In genomic region chr16:4539521-4539920, GRCm38 (mm10) we compare ENCODE assay signal across 19 mouse cellular contexts. TPM values are rescaled to one million over a fixed set of nuclear protein-coding genes. Genes with fewer than 3 reads are reported as not detected.
DNase-seq lines count a peak whose midpoint lies in the region; ATAC-seq lines count a peak whose summit lies in the region.
"Had no signal": no experiment of that assay in that cellular context is flagged by ENCODE, and none has a peak within 500 bp of the region (broad histone marks: within the 10 kb centered on the region; RNA-seq: fewer than 3 reads in every experiment).

No protein-coding gene starts in this region.

- H3K9me3 ChIP-seq in kidney, embryonic 15.5 days (replicated peaks): no peaks in the 10 kb centered on the region; the same call in 1 of the 2 replicates
- H3K9me3 ChIP-seq: heart, embryonic 15.5 days; midbrain, embryonic 12.5 days had no signal

- H3K4me2 ChIP-seq in kidney, embryonic 15.5 days: no peak overlapping the region
- H3K4me2 ChIP-seq: heart, embryonic 15.5 days; midbrain, embryonic 12.5 days had no signal

- peaks cover 4% of the 10 kb centered on the region; the same call in 1 of the 2 replicates for H3K36me3 ChIP-seq in kidney, embryonic 15.5 days
- H3K36me3 ChIP-seq: heart, embryonic 15.5 days; midbrain, embryonic 12.5 days had no signal

- H3K9ac ChIP-seq in kidney, embryonic 15.5 days: no peak overlapping the region
- H3K9ac ChIP-seq: heart, embryonic 15.5 days; liver, embryonic 14.5 days; midbrain, embryonic 12.5 days had no signal

- ATAC-seq in kidney, embryonic 15.5 days (replicated peaks; ENCODE audit: low FRiP score): no peak
- ATAC-seq: hindbrain, embryonic 16.5 days; intestine, embryonic 16.5 days had no signal

- WGBS in kidney, embryonic 15.5 days: 78% methylated on average over 4 of the region's 4 CpGs

- H3K27ac ChIP-seq in kidney, embryonic 15.5 days: no peak overlapping the region
- H3K27ac ChIP-seq: heart, embryonic 15.5 days; liver, embryonic 14.5 days; macrophage; midbrain, embryonic 12.5 days had no signal

- no peak overlapping the region for H3K4me3 ChIP-seq in kidney, embryonic 15.5 days (replicated peaks)
- H3K4me3 ChIP-seq: heart, embryonic 15.5 days; midbrain, embryonic 12.5 days had no signal

- peaks cover 12% of the 10 kb centered on the region; the same call in 1 of the 2 replicates for H3K4me1 ChIP-seq in kidney, embryonic 15.5 days

- H3K27me3 ChIP-seq in kidney, embryonic 15.5 days: no peaks in the 10 kb centered on the region
- H3K27me3 ChIP-seq: heart, embryonic 15.5 days; midbrain, embryonic 12.5 days had no signal

- DNase-seq in adrenal gland, postnatal 10 days: peak; percentile 45
- no peak for DNase-seq in adrenal gland, adult 18-20 months (ENCODE audit: low spot score in 2 of 2)
- DNase-seq in heart, adult 11 months: peak; percentile 82
- no peak for DNase-seq in heart, adult 9 months (ENCODE audit: low spot score in 2 of 2)
- DNase-seq in 3134 (ENCODE audit: extremely low read depth, insufficient read length, low spot score) (peak; percentile 87), adipocyte (ENCODE audit: low spot score) (peak; percentile 35)
- DNase-seq in embryo, embryonic 10 days (ENCODE audit: low spot score): no peak
- DNase-seq: cerebellum, adult 9-11 months; heart, postnatal 4 days; kidney, postnatal 4 days; right cerebral cortex, postnatal 4 days had no signal

RNA-seq across cellular contexts. Expression of gene Srl, which starts 2.1 kb away (rescaled TPM):
- total RNA-seq in adrenal gland, postnatal 10 days (2021): 100 to 1,000 TPM in 1 of 2 experiments, 10 to 100 TPM in 1; 35.9 to 108 TPM
- total RNA-seq in adrenal gland, adult 18-20 months (2021): 1 to 10 TPM; 7.3 to 8.3 TPM
- 19.2 and 23.8 TPM in 2 replicates for polyA plus RNA-seq in kidney, embryonic 15.5 days (2015; fragmentation: Nextera tagmentation; extraction: Ambion mirVana)

RNA-seq across cellular contexts. Expression of gene Tfap4, which starts 20.1 kb away (rescaled TPM):
- 10 to 100 TPM in 1 of 2 experiments, 1 to 10 TPM in 1; 6.5 to 12.3 TPM for total RNA-seq in adrenal gland, postnatal 10 days (2021)
- 1 to 10 TPM; 5.1 to 5.7 TPM for total RNA-seq in adrenal gland, adult 18-20 months (2021)
- polyA plus RNA-seq in kidney, embryonic 15.5 days (2015; fragmentation: Nextera tagmentation; extraction: Ambion mirVana): 24.6 and 25.7 TPM in 2 replicates

RNA-seq across cellular contexts. Expression of gene Glis2, which starts 55.0 kb away (rescaled TPM):
- total RNA-seq in adrenal gland, postnatal 10 days (2021): 10 to 100 TPM; 22.9 to 34.3 TPM
- 10 to 100 TPM; 11.3 to 11.5 TPM for total RNA-seq in adrenal gland, adult 18-20 months (2021)
- 41.2 and 43.8 TPM in 2 replicates for polyA plus RNA-seq in kidney, embryonic 15.5 days (2015; fragmentation: Nextera tagmentation; extraction: Ambion mirVana)
- total RNA-seq: neutrophil, adult 5-6 weeks had no signal

Comparison
In these comparisons a context has a peak if more than half of its experiments do, and no peak if none do; other contexts are left out.
1. DNase-seq: peak in adrenal gland, postnatal 10 days (single experiment), heart, adult 11 months (single experiment), 3134 (single experiment) and adipocyte (single experiment); none in adrenal gland, adult 18-20 months (0 of 2), heart, adult 9 months (0 of 2) and embryo, embryonic 10 days (single experiment).